Mouse (Mus musculus): ENCODE data around the gene Irx4. TPM values are rescaled to one million over a fixed set of nuclear protein-coding genes. Genes with fewer than 3 reads are reported as not detected.

Gene Irx4
- 0.18 and 0.20 TPM in 2 replicates for polyA plus RNA-seq (2015; fragmentation: Nextera tagmentation; extraction: Ambion mirVana)

GRCm38 (mm10) chr13:73260354-73261035 lies at the start of gene Irx4:
TSS of gene Irx4 (plus strand) at chr13:73260479.
- peak within 1 kb of the TSS; percentile 61 for H3K4me2 ChIP-seq (ENCODE audit: low read length)
- H3K4me1 ChIP-seq (replicated peaks; ENCODE audit: insufficient read depth, low read length): peaks cover 16% of the 10 kb centered on the region
- DNase-seq (ENCODE audit: low spot score) (no peak), ATAC-seq (replicated peaks; ENCODE audit: low FRiP score, low read depth) (no peak)
- no peak for TF ChIP-seq CTCF (IDR thresholded peaks at IDR 0.05; ENCODE audit: low read depth)
- no peak within 1 kb of the TSS for H3K9ac ChIP-seq (ENCODE audit: low read depth, low read length)
- H3K4me3 ChIP-seq (replicated peaks; ENCODE audit: low read depth, low read length): peak within 1 kb of the TSS; percentile 30
- no peaks in the 10 kb centered on the region for H3K36me3 ChIP-seq (ENCODE audit: insufficient read depth, low read length)
- peaks cover 83% of the 10 kb centered on the region for H3K27me3 ChIP-seq (ENCODE audit: insufficient read depth, low read length)
- WGBS: under 1% methylated on average over 79 of the region's 86 CpGs
- H3K9me3 ChIP-seq (replicated peaks; ENCODE audit: low read length): no peaks in the 10 kb centered on the region
- no peak within 1 kb of the TSS for H3K27ac ChIP-seq

- WGBS: 54% methylated on average over 10 of the region's 10 CpGs
- H3K9ac ChIP-seq (ENCODE audit: low read depth, low read length): no peak overlapping the region
- ATAC-seq (replicated peaks; ENCODE audit: low FRiP score, low read depth): no peak
Measured at GRCm38 (mm10) chr13:73214301-73214700, 46.0 kb upstream of the Irx4 start.

GRCm38 (mm10) chr13:73236461-73236860 lies 23.8 kb upstream of the Irx4 start:
- H3K4me1 ChIP-seq (replicated peaks; ENCODE audit: insufficient read depth, low read length): no peaks in the 10 kb centered on the region
- no peak overlapping the region for H3K27ac ChIP-seq
- WGBS: 38% methylated on average over 8 of the region's 8 CpGs
- DNase-seq (ENCODE audit: low spot score) (no peak), ATAC-seq (replicated peaks; ENCODE audit: low FRiP score, low read depth) (no peak)
- no peak overlapping the region for H3K4me2 ChIP-seq (ENCODE audit: low read length)
- H3K27me3 ChIP-seq (ENCODE audit: insufficient read depth, low read length): no peaks in the 10 kb centered on the region
- H3K36me3 ChIP-seq (ENCODE audit: insufficient read depth, low read length): no peaks in the 10 kb centered on the region
- no peak overlapping the region for H3K4me3 ChIP-seq (replicated peaks; ENCODE audit: low read depth, low read length)
- H3K9ac ChIP-seq (ENCODE audit: low read depth, low read length): no peak overlapping the region
- H3K9me3 ChIP-seq (replicated peaks; ENCODE audit: low read length): no peaks in the 10 kb centered on the region; the same call in 1 of the 2 replicates
- TF ChIP-seq CTCF (IDR thresholded peaks at IDR 0.05; ENCODE audit: low read depth): no peak

More at GRCm38 (mm10) chr13:73214301-73214700, 46.0 kb upstream of the Irx4 start:
- Histone ChIP-seq H3K27ac (no peak overlapping the region), H3K36me3 (ENCODE audit: insufficient read depth, low read length) (no peaks in the 10 kb centered on the region), H3K9me3 (replicated peaks; ENCODE audit: low read length) (no peaks in the 10 kb centered on the region), H3K4me3 (replicated peaks; ENCODE audit: low read depth, low read length) (no peak overlapping the region), H3K4me2 (ENCODE audit: low read length) (no peak overlapping the region), H3K27me3 (ENCODE audit: insufficient read depth, low read length) (no peaks in the 10 kb centered on the region), H3K4me1 (replicated peaks; ENCODE audit: insufficient read depth, low read length) (no peaks in the 10 kb centered on the region)
- DNase-seq (ENCODE audit: low spot score): no peak
- no peak for TF ChIP-seq CTCF (IDR thresholded peaks at IDR 0.05; ENCODE audit: low read depth)

GRCm38 (mm10) chr13:73239191-73239746 lies 21.0 kb upstream of the Irx4 start:
- no peak for ATAC-seq (replicated peaks; ENCODE audit: low FRiP score, low read depth)
- no peak overlapping the region for H3K4me2 ChIP-seq (ENCODE audit: low read length)
- no peaks in the 10 kb centered on the region for H3K27me3 ChIP-seq (ENCODE audit: insufficient read depth, low read length)
- H3K36me3 ChIP-seq (ENCODE audit: insufficient read depth, low read length): no peaks in the 10 kb centered on the region
- H3K4me1 ChIP-seq (replicated peaks; ENCODE audit: insufficient read depth, low read length): no peaks in the 10 kb centered on the region
- no peaks in the 10 kb centered on the region for H3K9me3 ChIP-seq (replicated peaks; ENCODE audit: low read length)
- H3K9ac ChIP-seq (ENCODE audit: low read depth, low read length): no peak overlapping the region
- 49% methylated on average over 4 of the region's 4 CpGs for WGBS
- TF ChIP-seq CTCF (IDR thresholded peaks at IDR 0.05; ENCODE audit: low read depth): no peak
- DNase-seq (ENCODE audit: low spot score): no peak
- no peak overlapping the region for H3K27ac ChIP-seq
- H3K4me3 ChIP-seq (replicated peaks; ENCODE audit: low read depth, low read length): no peak overlapping the region

- no peaks in the 10 kb centered on the region for H3K9me3 ChIP-seq (replicated peaks; ENCODE audit: low read length)
- no peak for ATAC-seq (replicated peaks; ENCODE audit: low FRiP score, low read depth)
- H3K9ac ChIP-seq (ENCODE audit: low read depth, low read length): no peak overlapping the region
- DNase-seq (ENCODE audit: low spot score): no peak
- H3K4me2 ChIP-seq (ENCODE audit: low read length): no peak overlapping the region
- H3K36me3 ChIP-seq (ENCODE audit: insufficient read depth, low read length): no peaks in the 10 kb centered on the region
- H3K27me3 ChIP-seq (ENCODE audit: insufficient read depth, low read length): no peaks in the 10 kb centered on the region
- TF ChIP-seq CTCF (IDR thresholded peaks at IDR 0.05; ENCODE audit: low read depth): no peak
- WGBS: 93% methylated on average over 5 of the region's 5 CpGs
- H3K4me1 ChIP-seq (replicated peaks; ENCODE audit: insufficient read depth, low read length): no peaks in the 10 kb centered on the region
- H3K4me3 ChIP-seq (replicated peaks; ENCODE audit: low read depth, low read length): no peak overlapping the region
- no peak overlapping the region for H3K27ac ChIP-seq
Measured at GRCm38 (mm10) chr13:73242556-73242955, 17.7 kb upstream of the Irx4 start.

- no peak for DNase-seq (ENCODE audit: low spot score)
- Histone ChIP-seq H3K9me3 (replicated peaks; ENCODE audit: low read length) (no peaks in the 10 kb centered on the region), H3K4me2 (ENCODE audit: low read length) (no peak overlapping the region), H3K9ac (ENCODE audit: low read depth, low read length) (no peak overlapping the region), H3K36me3 (ENCODE audit: insufficient read depth, low read length) (no peaks in the 10 kb centered on the region), H3K4me1 (replicated peaks; ENCODE audit: insufficient read depth, low read length) (no peaks in the 10 kb centered on the region), H3K27me3 (ENCODE audit: insufficient read depth, low read length) (0 out of 2 replicates have a peak, but pooled peaks cover 2% of the 10 kb centered on the region), H3K27ac (no peak overlapping the region), H3K4me3 (replicated peaks; ENCODE audit: low read depth, low read length) (no peak overlapping the region)
- ATAC-seq (replicated peaks; ENCODE audit: low FRiP score, low read depth): no peak
- no peak for TF ChIP-seq CTCF (IDR thresholded peaks at IDR 0.05; ENCODE audit: low read depth)
- WGBS: 92% methylated on average over 4 of the region's 4 CpGs
Measured at GRCm38 (mm10) chr13:73246961-73247360, 13.3 kb upstream of the Irx4 start.

All from kidney, postnatal 0 days (tissue).